Mouse (Mus musculus): ENCODE measurements around the gene Fam32a.

Gene Fam32a

GRCm38 (mm10) chr8:72240403-72240763, 20.9 kb downstream of the Fam32a start:
- DNase-seq (ENCODE audit: low read depth, low spot score) = no peak

GRCm38 (mm10) chr8:72240951-72241350, 21.4 kb downstream of the Fam32a start:
- no peak for DNase-seq (ENCODE audit: low read depth, low spot score)

DNA sequence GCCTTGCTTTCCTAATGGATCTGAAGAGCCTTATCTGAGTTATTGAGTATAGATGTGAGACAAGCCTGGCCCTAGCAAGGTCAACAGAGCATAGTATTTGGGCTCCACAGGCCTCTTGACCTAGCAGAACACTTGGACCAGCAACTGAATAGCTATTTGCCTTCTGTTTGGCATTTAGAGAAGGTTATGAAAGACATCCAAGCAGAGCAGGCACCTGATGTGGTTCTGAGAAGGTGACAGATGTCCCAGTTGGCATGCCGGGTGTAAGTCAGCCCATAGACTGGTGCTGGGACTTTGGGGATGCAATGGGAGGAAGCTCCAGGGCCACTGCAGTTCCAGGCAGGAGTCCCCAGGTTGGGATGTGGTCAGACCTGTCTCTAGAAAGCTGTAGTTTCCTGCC, 22.7 kb downstream of the Fam32a start:
- DNase-seq (ENCODE audit: low read depth, low spot score) = no peak

DNA sequence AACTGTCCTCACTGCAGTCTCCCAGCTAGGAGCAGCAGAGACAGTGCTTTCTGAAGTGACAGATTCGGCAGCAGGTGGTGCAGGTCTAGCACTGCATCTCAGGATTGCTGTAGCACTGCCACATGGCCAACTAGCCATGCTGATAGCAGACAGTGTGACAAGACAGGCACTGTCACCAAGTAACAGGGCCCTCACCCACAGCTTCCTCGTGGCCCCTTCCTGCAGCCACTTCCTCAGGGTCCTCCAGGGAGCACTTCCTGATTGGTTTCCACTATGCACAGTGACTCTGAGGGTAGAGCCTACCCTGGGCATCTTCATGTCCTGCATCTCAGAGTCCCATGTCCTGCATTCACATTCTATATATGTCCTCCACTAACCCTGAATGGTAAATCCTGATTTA, 25.1 kb downstream of the Fam32a start:
- no peak for DNase-seq (ENCODE audit: low read depth, low spot score)

GRCm38 (mm10) chr8:72257171-72257901, 37.8 kb downstream of the Fam32a start:
- no peak for DNase-seq (ENCODE audit: low read depth, low spot score)

- DNase-seq (ENCODE audit: low read depth, low spot score) = no peak
Measured at GRCm38 (mm10) chr8:72257902-72258238, 38.3 kb downstream of the Fam32a start.

DNA sequence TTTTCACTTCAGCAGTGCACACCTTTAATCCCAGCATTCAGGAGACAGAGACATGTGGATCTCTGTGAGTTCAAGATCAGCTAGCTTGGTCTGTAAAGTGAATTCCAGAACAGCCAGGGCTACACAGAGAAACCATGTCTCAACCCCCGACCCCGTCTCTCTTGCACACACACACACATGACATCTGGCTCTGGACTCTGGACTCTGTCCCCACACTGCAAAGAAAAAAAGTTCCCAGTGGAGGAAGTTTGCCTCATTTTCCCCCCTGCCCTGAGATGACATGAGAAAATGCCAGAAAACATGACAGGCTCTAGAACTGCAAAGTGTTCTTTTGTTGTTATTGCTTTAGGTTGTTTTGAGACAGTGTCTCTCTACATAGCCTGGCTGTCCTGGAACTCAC, 40.3 kb downstream of the Fam32a start:
- DNase-seq (ENCODE audit: low read depth, low spot score) = no peak

GRCm38 (mm10) chr8:72260585-72260984, 41.1 kb downstream of the Fam32a start:
- no peak for DNase-seq (ENCODE audit: low read depth, low spot score)

GRCm38 (mm10) chr8:72261019-72261418, 41.5 kb downstream of the Fam32a start:
- DNase-seq (ENCODE audit: low read depth, low spot score) = peak; percentile 28

GRCm38 (mm10) chr8:72261431-72261830, 41.9 kb downstream of the Fam32a start:
- DNase-seq (ENCODE audit: low read depth, low spot score) = no peak

DNA sequence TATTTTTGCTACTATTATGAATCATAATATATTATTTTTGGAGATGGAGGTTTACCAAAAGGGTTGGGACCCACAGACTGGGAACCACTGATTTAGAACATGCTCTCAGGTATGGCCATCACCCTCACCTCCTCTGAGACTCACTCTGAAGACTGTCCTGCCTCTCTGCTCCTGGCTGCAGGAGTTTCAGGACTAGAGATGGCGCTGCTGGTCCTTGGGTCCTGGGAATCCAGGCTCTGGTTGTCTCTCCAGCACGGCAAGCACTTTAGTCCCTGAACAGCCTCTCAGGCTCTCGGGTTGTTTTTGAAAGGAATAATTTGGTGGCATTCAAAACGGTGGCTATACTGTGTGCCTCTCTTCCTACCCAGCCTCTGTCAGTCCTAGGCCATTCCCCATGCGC, 42.3 kb downstream of the Fam32a start:
- no peak for DNase-seq (ENCODE audit: low read depth, low spot score)

GRCm38 (mm10) chr8:72262756-72263155, 43.2 kb downstream of the Fam32a start:
- DNase-seq (ENCODE audit: low read depth, low spot score) = no peak

DNA sequence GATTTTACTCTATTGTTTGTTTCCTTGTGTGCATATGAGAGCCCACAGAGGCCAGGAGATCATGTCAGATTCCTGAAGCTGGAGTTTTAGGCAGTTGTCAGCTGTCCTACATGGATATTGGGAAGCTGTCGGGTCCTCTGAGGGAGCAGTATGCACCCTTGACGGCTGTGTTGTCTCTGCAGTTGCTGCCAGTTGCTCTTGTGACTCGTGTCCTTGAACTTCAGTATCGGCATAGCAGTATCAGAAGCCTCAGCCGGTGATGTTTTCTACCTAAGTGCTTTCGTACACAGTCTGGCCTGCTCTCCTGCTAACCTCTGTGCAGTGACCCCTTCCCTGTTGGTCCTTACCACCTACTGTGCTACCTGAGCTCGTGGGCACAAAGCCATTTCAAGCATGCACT, 43.9 kb downstream of the Fam32a start:
- DNase-seq (ENCODE audit: low read depth, low spot score) = no peak

- no peak for DNase-seq (ENCODE audit: low read depth, low spot score)
Measured at GRCm38 (mm10) chr8:72265342-72265741, 45.8 kb downstream of the Fam32a start.

DNA sequence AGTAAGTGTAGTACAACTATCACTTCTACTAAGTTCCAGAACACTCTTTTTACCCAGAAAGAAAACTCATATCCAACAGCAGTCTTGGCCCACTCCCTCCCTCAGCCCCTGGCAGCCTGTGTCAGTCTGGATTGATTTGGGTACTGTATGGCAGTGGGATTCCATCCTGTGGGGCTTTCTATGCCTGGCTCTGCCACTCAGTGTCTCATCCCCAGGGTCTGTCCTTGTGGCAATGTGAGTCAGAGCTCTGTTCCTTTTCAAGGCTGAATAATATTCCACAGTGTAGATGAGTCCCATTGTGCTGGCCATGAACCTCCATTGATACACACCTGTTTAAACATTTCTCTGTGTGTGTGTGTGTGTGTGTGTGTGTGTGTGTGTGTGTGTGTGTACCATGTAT, 47.1 kb downstream of the Fam32a start:
- no peak for DNase-seq (ENCODE audit: low read depth, low spot score)

GRCm38 (mm10) chr8:72267106-72267505, 47.6 kb downstream of the Fam32a start:
- DNase-seq (ENCODE audit: low read depth, low spot score) = no peak

DNA sequence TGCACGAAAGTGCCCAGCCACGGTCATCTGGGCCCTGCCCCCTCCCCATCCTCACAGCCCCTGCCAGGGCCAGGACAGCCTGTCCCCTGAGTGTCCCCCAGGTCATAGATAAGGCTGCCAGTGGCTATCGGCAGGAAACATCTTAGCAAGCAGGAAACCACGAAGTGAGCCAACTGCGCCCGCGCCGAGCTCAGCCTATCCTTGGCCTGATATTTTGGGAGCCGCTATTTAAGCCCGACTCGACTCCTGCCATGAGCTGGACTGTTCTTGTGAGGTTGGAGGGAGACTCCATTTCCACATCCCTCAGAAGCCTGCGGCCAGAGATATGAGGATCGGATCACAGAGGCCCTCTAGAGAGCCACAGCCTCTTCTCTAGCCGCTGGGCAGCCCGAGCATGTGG, 48.8 kb downstream of the Fam32a start:
- no peak for DNase-seq (ENCODE audit: low read depth, low spot score)

GRCm38 (mm10) chr8:72270606-72271005, 51.1 kb downstream of the Fam32a start:
- no peak for DNase-seq (ENCODE audit: low read depth, low spot score)

DNA sequence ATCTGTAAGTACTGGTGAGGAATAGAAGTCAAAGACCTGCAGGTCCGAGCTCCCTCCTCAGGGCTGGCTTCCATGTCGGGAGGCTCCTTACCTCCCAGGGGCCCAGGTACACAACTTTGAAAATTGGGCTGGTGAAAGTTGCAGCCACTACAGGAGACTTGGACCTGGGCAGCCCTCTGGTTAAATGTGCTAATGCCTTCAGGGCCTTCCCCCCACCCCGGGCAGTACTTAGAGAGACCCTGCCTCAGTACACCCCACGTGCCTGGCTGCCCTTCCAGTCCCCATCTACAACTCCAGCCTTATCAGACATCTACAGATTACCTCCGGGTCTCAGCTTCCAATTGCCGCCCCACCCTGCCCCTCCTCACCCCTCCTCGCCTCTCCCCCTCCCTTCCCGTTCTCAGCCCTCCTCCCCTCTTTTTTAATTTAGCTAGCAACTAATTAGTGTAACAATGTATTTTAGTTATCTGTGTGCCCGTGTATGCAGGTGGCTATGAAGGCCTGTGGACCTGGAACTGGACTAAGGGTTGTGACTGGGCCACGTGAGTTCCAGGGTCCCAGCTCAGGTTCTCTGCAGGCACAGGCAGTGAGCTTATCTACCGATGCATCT, 51.6 kb downstream of the Fam32a start:
- no peak for DNase-seq (ENCODE audit: low read depth, low spot score)

- DNase-seq (ENCODE audit: low read depth, low spot score) = no peak
Measured at GRCm38 (mm10) chr8:72271691-72272090, 52.2 kb downstream of the Fam32a start.

- no peak for DNase-seq (ENCODE audit: low read depth, low spot score)
Measured at GRCm38 (mm10) chr8:72272361-72272760, 52.8 kb downstream of the Fam32a start.

DNA sequence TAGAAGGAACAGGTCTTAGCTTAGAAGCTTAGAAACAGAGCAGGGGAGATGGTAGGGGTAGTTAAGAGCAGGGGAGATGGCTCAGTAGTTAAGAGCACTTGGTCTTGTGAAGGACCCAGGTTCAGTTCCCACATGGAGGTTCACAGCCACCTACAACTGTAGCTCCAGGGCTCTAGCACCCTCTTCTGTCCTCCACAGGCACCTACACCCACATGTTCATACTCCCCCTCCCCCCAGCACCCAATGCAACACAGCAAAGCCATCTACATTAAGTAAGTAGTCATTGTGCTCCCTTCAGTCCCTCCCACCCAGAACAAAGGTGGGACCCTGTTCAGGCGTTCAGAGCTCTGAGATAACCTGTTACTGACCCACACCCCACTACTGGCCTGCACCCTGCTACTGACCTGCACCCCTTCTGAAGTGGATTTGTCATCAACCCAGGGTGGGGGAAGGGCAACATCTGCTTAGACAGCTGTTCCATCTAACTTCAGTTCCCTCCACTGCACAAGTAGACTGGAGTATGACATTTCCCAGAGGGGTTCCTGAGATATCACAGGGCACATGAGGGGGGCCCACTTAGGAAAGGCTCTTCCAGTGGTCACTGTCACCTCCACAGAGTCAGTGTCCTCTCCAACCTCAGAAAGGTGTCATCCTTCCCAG, 53.7 kb downstream of the Fam32a start:
- no peak for DNase-seq (ENCODE audit: low read depth, low spot score)

- no peak for DNase-seq (ENCODE audit: low read depth, low spot score)
Measured at GRCm38 (mm10) chr8:72273807-72274206, 54.3 kb downstream of the Fam32a start.

Data from c-Kit-negative CD71-positive TER-119-positive erythroid progenitor cells, embryonic 14.5 days (primary cell).